Mouse (Mus musculus) olfactory bulb, adult 2 months (tissue): ENCODE measurements at regions not wholly inside any gene's neighbourhood (a gene's known extent, or its start where the extent isn't known, plus 50 kb on each side); places are given as distances from the start of the nearest gene placed in this dataset.

Experiments
- CTCF ChIP-seq: fragments of 200-500 bp; IDR thresholded peaks from 2 replicates; pipeline ENCODE4 v1.5.1; 2012; ENCODE audit warnings: low read depth, mild to moderate bottlenecking, low read length, moderate library complexity; ENCODE audit not compliant: insufficient read depth
- POLR2A ChIP-seq: fragments of 200-500 bp; IDR thresholded peaks from 2 replicates; pipeline ENCODE4 v1.6.1; 2012; ENCODE audit warnings: mild to moderate bottlenecking, low read depth, low read length, moderate library complexity; ENCODE audit not compliant: insufficient read depth

- TF ChIP-seq CTCF (no peak), POLR2A (no peak)
Observed at GRCm38 (mm10) chr5:120371176-120371819, 60.2 kb upstream of the Lhx5 start.
